Mouse (Mus musculus) liver, embryonic 14.5 days (tissue): ENCODE data around the gene Tas2r143.

Source experiments
- CTCF ChIP-seq: IDR thresholded peaks from 2 replicates; pipeline ENCODE4 v1.5.1; 2016; ENCODE audit warnings: antibody characterized with exemption, low read depth, control low read depth
- EP300 ChIP-seq: IDR thresholded peaks from 2 replicates; pipeline ENCODE4 v1.6.1; 2016; ENCODE audit warnings: antibody characterized with exemption, low read depth

DNA sequence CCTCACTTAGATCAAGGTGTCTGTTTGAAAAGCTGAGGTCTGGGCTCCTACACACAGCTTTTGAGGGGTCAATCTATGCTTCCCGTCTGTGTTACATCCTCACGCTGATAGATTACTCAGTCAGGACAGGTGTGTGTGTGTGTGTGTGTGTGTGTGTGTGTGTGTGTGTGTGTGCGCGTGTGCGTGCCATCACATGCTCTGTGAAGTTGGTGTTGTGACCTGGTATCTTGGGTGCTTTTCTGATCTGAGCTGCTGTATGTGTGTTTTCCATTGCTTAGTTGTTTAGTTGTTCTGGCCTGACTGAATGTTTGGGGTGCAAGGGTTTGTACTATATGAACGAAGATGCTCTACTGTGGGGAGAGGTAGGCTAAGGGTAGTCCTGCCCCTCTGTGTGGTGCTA is 44.7 kb upstream of the Tas2r143 start:
- TF ChIP-seq CTCF (no peak), EP300 (no peak)
